In genomic region chr7:130475970-130476369, GRCm38 (mm10) we compare ENCODE assay signal across 8 mouse cellular contexts. TPM values are rescaled to one million over a fixed set of nuclear protein-coding genes. Genes with fewer than 3 reads are reported as not detected.
DNase-seq lines count a peak whose midpoint lies in the region; ATAC-seq and TF ChIP-seq lines count a peak whose summit lies in the region.

No protein-coding gene starts in this region.

- DNase-seq in CH12.LX (ENCODE audit: extremely low read depth) (peak; percentile 37), liver (peak; percentile 14)
- peak; percentile 73 for DNase-seq in embryo, embryonic 11 days
- DNase-seq in heart, adult 8-10 months (ENCODE audit: low spot score) = peak; percentile 27
- DNase-seq in kidney, postnatal 0 days (ENCODE audit: low spot score) = peak; percentile 90
- peak; percentile 3 to 9 for DNase-seq in thymus, postnatal 36 days

- TF ChIP-seq RAD21 in CH12.LX (IDR thresholded peaks at IDR 0.05; ENCODE audit: low read depth, low read length) = peak; percentile 86

- dilution Hi-C loops in CH12.LX (cut with MboI; ENCODE audit: extremely low pct_ligation_motif_present, extremely low pct_unique_long_range_greater_than_20kb, low sequenced_read_pairs) = no loop called here

- no peak for TF ChIP-seq POLR2A in CH12.LX (IDR thresholded peaks at IDR 0.05; ENCODE audit: low read depth, low read length)

- H3K27ac ChIP-seq in CH12.LX (ENCODE audit: insufficient read depth, low read depth) = no peak overlapping the region
- no peak overlapping the region for H3K27ac ChIP-seq in kidney, postnatal 0 days
- H3K27ac ChIP-seq in neural tube, embryonic 12.5 days = no peak overlapping the region

- H3K27me3 ChIP-seq in CH12.LX (replicated peaks) = no peaks in the 10 kb centered on the region
- H3K27me3 ChIP-seq in kidney, postnatal 0 days (ENCODE audit: insufficient read depth, low read length) = no peaks in the 10 kb centered on the region
- H3K27me3 ChIP-seq in neural tube, embryonic 12.5 days (replicated peaks) = no peaks in the 10 kb centered on the region

- H3K36me3 ChIP-seq in CH12.LX (replicated peaks in 1 of 2; ENCODE audit: control insufficient read depth in 1 of 2, insufficient read depth in 1 of 2, low read length in 1 of 2) = peaks cover 4 to 24% of the 10 kb centered on the region in 2 experiments
- peaks cover 5% of the 10 kb centered on the region; the same call in 1 of the 2 replicates for H3K36me3 ChIP-seq in kidney, postnatal 0 days (ENCODE audit: insufficient read depth, low read length)
- H3K36me3 ChIP-seq in neural tube, embryonic 12.5 days = peaks cover 8% of the 10 kb centered on the region

- in situ Hi-C loops in CH12.LX (cut with MboI; ENCODE audit: low pct_ligation_motif_present, low pct_unique_long_range_greater_than_20kb, low sequenced_read_pairs) = loop anchor here (25.0 kb wide), 1 partner anchor 839 kb away; no protein-coding TSS in a partner anchor

- no peak for TF ChIP-seq EP300 in CH12.LX (IDR thresholded peaks at IDR 0.05; ENCODE audit: low read length)

- H3K4me3 ChIP-seq in CH12.LX (replicated peaks in 1 of 3; ENCODE audit: low read depth in 2 of 3, low read length in 2 of 3, poor library complexity in 1 of 3) = no peak overlapping the region
- no peak overlapping the region for H3K4me3 ChIP-seq in kidney, postnatal 0 days (replicated peaks; ENCODE audit: low read depth, low read length)
- H3K4me3 ChIP-seq in neural tube, embryonic 12.5 days = no peak overlapping the region

- WGBS in kidney, postnatal 0 days = 13% methylated on average over 2 of the region's 2 CpGs
- WGBS in neural tube, embryonic 12.5 days = 17% methylated on average over 2 of the region's 2 CpGs

- ATAC-seq in activated CD4-positive, CD25-positive, alpha-beta regulatory T cell, adult 4 months = peak; percentile 72
- 0 out of 2 replicates have a peak, but pooled peaks have one; percentile 61 for ATAC-seq in kidney, postnatal 0 days (replicated peaks; ENCODE audit: low FRiP score, low read depth)
- ATAC-seq in neural tube, embryonic 12.5 days (ENCODE audit: low FRiP score, low read depth) = 0 out of 2 replicates have a peak, but pooled peaks have one; percentile 21

- TF ChIP-seq CTCF in CH12.LX (conservative IDR thresholded peaks at IDR 0.05 in 1 of 2, IDR thresholded peaks at IDR 0.05 in 1 of 2; ENCODE audit: low read depth in 2 of 2, low read length in 2 of 2) = peak; percentile 82 to 84
- peak; percentile 98 for TF ChIP-seq CTCF in kidney, postnatal 0 days (IDR thresholded peaks at IDR 0.05; ENCODE audit: low read depth)

- H3K9me3 ChIP-seq in CH12.LX (replicated peaks; ENCODE audit: low read length) = no peaks in the 10 kb centered on the region
- no peaks in the 10 kb centered on the region for H3K9me3 ChIP-seq in kidney, postnatal 0 days (replicated peaks; ENCODE audit: low read length)
- H3K9me3 ChIP-seq in neural tube, embryonic 12.5 days = no peaks in the 10 kb centered on the region

- H3K4me2 ChIP-seq in CH12.LX (ENCODE audit: insufficient read depth, low read depth, poor library complexity, severe bottlenecking) = no peak overlapping the region
- H3K4me2 ChIP-seq in kidney, postnatal 0 days (ENCODE audit: low read length) = no peak overlapping the region
- no peak overlapping the region for H3K4me2 ChIP-seq in neural tube, embryonic 12.5 days (replicated peaks)

- no peaks in the 10 kb centered on the region for H3K4me1 ChIP-seq in CH12.LX (ENCODE audit: control insufficient read depth in 1 of 2, insufficient read depth in 2 of 2)
- 0 out of 2 replicates have a peak, but pooled peaks cover 2% of the 10 kb centered on the region for H3K4me1 ChIP-seq in kidney, postnatal 0 days (replicated peaks; ENCODE audit: insufficient read depth, low read length)
- peaks cover 23% of the 10 kb centered on the region for H3K4me1 ChIP-seq in neural tube, embryonic 12.5 days

- H3K9ac ChIP-seq in CH12.LX (ENCODE audit: insufficient read depth, low read depth) = no peak overlapping the region
- H3K9ac ChIP-seq in kidney, postnatal 0 days (ENCODE audit: low read depth, low read length) = no peak overlapping the region
- no peak overlapping the region for H3K9ac ChIP-seq in neural tube, embryonic 12.5 days

- no peaks in the 10 kb centered on the region for H3K79me2 ChIP-seq in CH12.LX (replicated peaks; ENCODE audit: control insufficient read depth, extremely low read depth, insufficient read depth, poor library complexity, severe bottlenecking)

TF ChIP-seq in CH12.LX, 34 proteins besides CTCF, POLR2A, EP300 and RAD21:
- no peak for TF ChIP-seq MAFK (IDR thresholded peaks at IDR 0.05; ENCODE audit: insufficient replicate concordance, low read length)
- peak; percentile 61 for TF ChIP-seq SMC3 (IDR thresholded peaks at IDR 0.05; ENCODE audit: low read depth, low read length)

RNA-seq across cellular contexts. Expression of gene Ate1, which starts 44.2 kb away (rescaled TPM):
- 11.3 and 12.2 TPM in 2 replicates for total RNA-seq in CH12.LX (2012; rRNA removed)
- 14.3 and 15.5 TPM in 2 replicates for total RNA-seq in CH12.LX (2014; rRNA removed)
- polyA plus RNA-seq in CH12.LX (2012; ENCODE audit: insufficient read length, low read depth) = 14.8 and 15.4 TPM in 2 replicates
- polyA plus RNA-seq in activated CD4-positive, CD25-positive, alpha-beta regulatory T cell, adult 4 months (2017; shearing (Covaris generic)) = 10 to 100 TPM; 28.1 to 35.7 TPM
- total RNA-seq in heart, adult 8-10 months (2022) = 10 to 100 TPM; 31.2 to 46.0 (median 36.4) TPM
- 73.7 and 75.7 TPM in 2 replicates for polyA plus RNA-seq in kidney, postnatal 0 days (2015; fragmentation: Nextera tagmentation; extraction: Ambion mirVana)
- polyA plus RNA-seq in neural tube, embryonic 12.5 days (2016; fragmentation: Nextera tagmentation; extraction: Ambion mirVana) = 62.7 and 71.6 TPM in 2 replicates

Comparison
In these comparisons a context has a peak if more than half of its experiments do, and no peak if none do; other contexts are left out.
1. DNase-seq: peak in every context shown above with its lines; median percentile 90 in kidney, postnatal 0 days; 73 in embryo, embryonic 11 days; 37 in CH12.LX; 27 in heart, adult 8-10 months; 14 in liver; 6 in thymus, postnatal 36 days.
2. ATAC-seq: peak in every context shown above with its lines; median percentile 72 in activated CD4-positive, CD25-positive, alpha-beta regulatory T cell, adult 4 months; 61 in kidney, postnatal 0 days; 21 in neural tube, embryonic 12.5 days.